Mouse (Mus musculus): ENCODE measurements at regions not wholly inside any gene's neighbourhood (a gene's known extent, or its start where the extent isn't known, plus 50 kb on each side); places are given as distances from the start of the nearest gene placed in this dataset.

DNA sequence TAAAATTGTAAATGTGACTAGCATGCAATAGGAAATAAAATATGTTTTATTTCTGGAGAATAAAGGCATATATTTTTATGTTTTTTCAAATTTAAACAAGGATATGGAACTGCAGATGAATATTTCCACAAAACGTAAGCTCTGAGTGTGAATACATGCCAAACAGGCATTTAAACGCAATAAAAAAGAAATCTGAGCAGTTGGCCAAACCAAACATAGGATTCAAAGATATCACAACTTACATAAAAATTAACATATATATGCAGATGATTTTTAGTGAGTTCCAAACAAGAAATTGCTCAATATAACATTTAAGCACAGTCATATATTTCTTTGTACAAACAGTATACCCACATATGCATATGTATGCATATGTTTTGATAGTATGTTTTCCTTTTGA lies 1199.1 kb downstream of the Zpld1 start:
- TF ChIP-seq CTCF (IDR thresholded peaks at IDR 0.05; ENCODE audit: low read depth) (no peak), EP300 (IDR thresholded peaks at IDR 0.05; ENCODE audit: low read depth) (no peak)

Measured in liver, postnatal 0 days (tissue).